Mouse (Mus musculus) MEL (cell line): ENCODE results near the gene Gpr108. TPM values are rescaled to one million over a fixed set of nuclear protein-coding genes. Genes with fewer than 3 reads are reported as not detected.

Experiments
- DNase-seq: peaks from one replicate; pipeline ENCODE4 v3.0.0; 2011; ENCODE audit warnings: low read depth, low spot score
- H3K27ac ChIP-seq: 2 replicates; pipeline ENCODE4 v1.5.1; 2012; ENCODE audit warnings: low read depth, mild to moderate bottlenecking, control low read depth, low read length, moderate library complexity; ENCODE audit not compliant: control insufficient read depth
- H3K27me3 ChIP-seq, 2 experiments: fragments of 150-350 bp in 1 of 2; sonication (generic) in 1 of 2; 2 replicates each; pipeline ENCODE4 v1.6.1; 2012; ENCODE audit warnings: low read length in 2 of 2, mild to moderate bottlenecking in 2 of 2, improper control_type of control experiment in 1 of 2, moderate library complexity in 1 of 2; ENCODE audit not compliant: insufficient read depth in 2 of 2, control insufficient read depth in 1 of 2
- H3K36me3 ChIP-seq, 2 experiments: 2 replicates each; pipeline ENCODE4 v1.6.1; 2012 to 2014; ENCODE audit warnings: low read length in 2 of 2, improper control_type of control experiment in 1 of 2, inconsistent platforms in 1 of 2, mild to moderate bottlenecking in 1 of 2; ENCODE audit not compliant: insufficient read depth in 2 of 2, control insufficient read depth in 1 of 2
- H3K4me1 ChIP-seq, 2 experiments: fragments of 150-350 bp in 1 of 2; sonication (generic) in 1 of 2; 2 replicates each; pipeline ENCODE4 v1.6.1; 2012; ENCODE audit warnings: low read length in 2 of 2, improper control_type of control experiment in 1 of 2, mild to moderate bottlenecking in 1 of 2; ENCODE audit not compliant: insufficient read depth in 2 of 2, control insufficient read depth in 1 of 2
- H3K4me3 ChIP-seq, 2 experiments: fragments of 150-350 bp in 1 of 2; sonication (generic) in 1 of 2; 2 replicates each; pipeline ENCODE4 v1.5.1; 2012; ENCODE audit warnings: low read depth in 2 of 2, low read length in 2 of 2, mild to moderate bottlenecking in 2 of 2, moderate library complexity in 2 of 2, control low read depth in 1 of 2, improper control_type of control experiment in 1 of 2; ENCODE audit not compliant: control insufficient read depth in 1 of 2, insufficient read depth in 1 of 2
- H3K79me2 ChIP-seq: 2 replicates; pipeline ENCODE4 v1.6.1; 2012; ENCODE audit warnings: mild to moderate bottlenecking, low read length, moderate library complexity; ENCODE audit not compliant: control insufficient read depth, poor library complexity, insufficient read depth
- H3K9ac ChIP-seq: 2 replicates; pipeline ENCODE4 v1.6.1; 2012; ENCODE audit warnings: low read depth, mild to moderate bottlenecking, control low read depth, low read length, moderate library complexity; ENCODE audit not compliant: control insufficient read depth, poor library complexity, severe bottlenecking
- H3K9me3 ChIP-seq: fragments of 150-350 bp; sonication (generic); replicated peaks from 2 replicates; pipeline ENCODE4 v1.6.1; 2012; ENCODE audit warnings: mild to moderate bottlenecking, low read length, improper control_type of control experiment, moderate library complexity; ENCODE audit not compliant: insufficient read depth
- CHD1 ChIP-seq: IDR thresholded peaks from 2 replicates; pipeline ENCODE4 v1.6.1; 2012; ENCODE audit warnings: low read depth, mild to moderate bottlenecking, inconsistent platforms, low read length, improper control_type of control experiment
- CTCF ChIP-seq, 3 experiments: IDR thresholded peaks in 2 of 3; conservative IDR thresholded peaks in 1 of 3; 2 replicates each; pipeline ENCODE4 v1.5.1; 2011 to 2012; ENCODE audit warnings: low read length in 3 of 3, low read depth in 2 of 3, mild to moderate bottlenecking in 2 of 3, improper control_type of control experiment in 1 of 3, inconsistent platforms in 1 of 3, mixed read lengths in 1 of 3, moderate library complexity in 1 of 3; ENCODE audit not compliant: control insufficient read depth in 1 of 3, insufficient read depth in 1 of 3, poor library complexity in 1 of 3, severe bottlenecking in 1 of 3
- ELF1 ChIP-seq: IDR thresholded peaks from 2 replicates; pipeline ENCODE4 v1.6.1; 2014; ENCODE audit warnings: low read depth, mild to moderate bottlenecking, inconsistent platforms, low read length, improper control_type of control experiment, moderate library complexity
- ETS1 ChIP-seq: IDR thresholded peaks from 2 replicates; pipeline ENCODE4 v1.6.1; 2012; ENCODE audit warnings: low read depth, mild to moderate bottlenecking, inconsistent platforms, low read length, improper control_type of control experiment, moderate library complexity
- GABPA ChIP-seq: IDR thresholded peaks from 2 replicates; pipeline ENCODE4 v1.6.1; 2012; ENCODE audit warnings: low read depth, mild to moderate bottlenecking, inconsistent platforms, low read length, improper control_type of control experiment, moderate library complexity
- GATA1 ChIP-seq: IDR thresholded peaks from 2 replicates; pipeline ENCODE4 v1.6.1; 2011; ENCODE audit warnings: low read depth, low read length, improper control_type of control experiment
- HCFC1 ChIP-seq: IDR thresholded peaks from 2 replicates; pipeline ENCODE4 v1.6.1; 2012; ENCODE audit warnings: low read depth, mild to moderate bottlenecking, inconsistent platforms, low read length, improper control_type of control experiment, moderate library complexity
- JUND ChIP-seq: IDR thresholded peaks from 2 replicates; pipeline ENCODE4 v1.6.1; 2011; ENCODE audit warnings: low read depth, mild to moderate bottlenecking, improper control_type of control experiment, low read length
- KAT2A ChIP-seq: conservative IDR thresholded peaks from 2 replicates; pipeline ENCODE4 v1.6.1; 2012; ENCODE audit warnings: low read depth, low read length, improper control_type of control experiment, inconsistent platforms
- MAFK ChIP-seq: IDR thresholded peaks from 2 replicates; pipeline ENCODE4 v1.6.1; 2011; ENCODE audit warnings: low read depth, mild to moderate bottlenecking, low read length, improper control_type of control experiment, borderline replicate concordance
- MAZ ChIP-seq: IDR thresholded peaks from 2 replicates; pipeline ENCODE4 v1.6.1; 2012; ENCODE audit warnings: low read depth, mild to moderate bottlenecking, inconsistent platforms, low read length, improper control_type of control experiment
- MEF2A ChIP-seq: IDR thresholded peaks from 2 replicates; pipeline ENCODE4 v1.6.1; 2014; ENCODE audit warnings: low read depth, mild to moderate bottlenecking, inconsistent platforms, low read length, improper control_type of control experiment; ENCODE audit not compliant: poor library complexity, insufficient replicate concordance, severe bottlenecking; ENCODE audit errors: extremely low read depth
- MXI1 ChIP-seq: IDR thresholded peaks from 2 replicates; pipeline ENCODE4 v1.6.1; 2011; ENCODE audit warnings: mild to moderate bottlenecking, low read depth, low read length, improper control_type of control experiment
- MYB ChIP-seq: IDR thresholded peaks from 2 replicates; pipeline ENCODE4 v1.6.1; 2011; ENCODE audit warnings: mild to moderate bottlenecking, low read depth, low read length, improper control_type of control experiment
- MYC ChIP-seq: IDR thresholded peaks from 2 replicates; pipeline ENCODE4 v1.6.1; 2011; ENCODE audit warnings: low read depth, mild to moderate bottlenecking, low read length, improper control_type of control experiment, moderate library complexity
- NRF1 ChIP-seq: IDR thresholded peaks from 2 replicates; pipeline ENCODE4 v1.6.1; 2014; ENCODE audit warnings: low read depth, mild to moderate bottlenecking, inconsistent platforms, low read length, improper control_type of control experiment, moderate library complexity; ENCODE audit not compliant: poor library complexity, insufficient read depth, severe bottlenecking
- POLR2A ChIP-seq, 2 experiments: IDR thresholded peaks; 2 replicates each; pipeline ENCODE4 v1.6.1; 2011 to 2012; ENCODE audit warnings: low read length in 2 of 2, mild to moderate bottlenecking in 2 of 2, control low read depth in 1 of 2, improper control_type of control experiment in 1 of 2, low read depth in 1 of 2, moderate library complexity in 1 of 2; ENCODE audit not compliant: control insufficient read depth in 1 of 2, insufficient read depth in 1 of 2, poor library complexity in 1 of 2
- POLR2AphosphoS2 ChIP-seq: IDR thresholded peaks from 2 replicates; pipeline ENCODE4 v1.6.1; 2011; ENCODE audit warnings: low read length, improper control_type of control experiment
- RAD21 ChIP-seq: IDR thresholded peaks from 2 replicates; pipeline ENCODE4 v1.6.1; 2011; ENCODE audit warnings: mild to moderate bottlenecking, low read depth, low read length, improper control_type of control experiment
- RCOR1 ChIP-seq: IDR thresholded peaks from 2 replicates; pipeline ENCODE4 v1.6.1; 2012; ENCODE audit warnings: low read depth, mild to moderate bottlenecking, inconsistent platforms, low read length, improper control_type of control experiment
- SMC3 ChIP-seq: IDR thresholded peaks from 2 replicates; pipeline ENCODE4 v1.6.1; 2011; ENCODE audit warnings: low read depth, low read length, improper control_type of control experiment
- TAL1 ChIP-seq: IDR thresholded peaks from 2 replicates; pipeline ENCODE4 v1.6.1; 2012; ENCODE audit warnings: mild to moderate bottlenecking, inconsistent platforms, low read length, moderate library complexity, mixed read lengths
- USF2 ChIP-seq, 2 experiments: IDR thresholded peaks; 2 replicates each; pipeline ENCODE4 v1.6.1; 2011 to 2012; ENCODE audit warnings: improper control_type of control experiment in 2 of 2, low read length in 2 of 2, borderline replicate concordance in 1 of 2, inconsistent platforms in 1 of 2, low read depth in 1 of 2, mild to moderate bottlenecking in 1 of 2; ENCODE audit not compliant: insufficient read depth in 1 of 2
- ZC3H11A ChIP-seq: IDR thresholded peaks from 2 replicates; pipeline ENCODE4 v1.6.1; 2012; ENCODE audit warnings: low read depth, mild to moderate bottlenecking, inconsistent platforms, low read length, improper control_type of control experiment
- ZKSCAN1 ChIP-seq: IDR thresholded peaks from 2 replicates; pipeline ENCODE4 v1.6.1; 2012; ENCODE audit warnings: low read depth, mild to moderate bottlenecking, inconsistent platforms, low read length, improper control_type of control experiment, moderate library complexity
- ZNF384 ChIP-seq: IDR thresholded peaks from 2 replicates; pipeline ENCODE4 v1.6.1; 2012; ENCODE audit warnings: low read depth, mild to moderate bottlenecking, inconsistent platforms, low read length, improper control_type of control experiment
- polyA plus RNA-seq, 2 experiments: library from polyadenylated mRNA; stranded (reverse) in 1 of 2; unstranded in 1 of 2; fragments of >175 nt in 1 of 2; fragments of >200 nt in 1 of 2; gene quantifications; 2 replicates each; pipeline versions ENCODE4 v1.2.1 to v1.2.4; 2012; ENCODE audit warnings: low replicate concordance in 2 of 2, low read depth in 1 of 2; ENCODE audit not compliant: insufficient read length in 2 of 2, insufficient read depth in 1 of 2, missing spikeins in 1 of 2
- total RNA-seq: library from RNA; depleted of rRNA; stranded (reverse); fragments of 300-350 nt; gene quantifications from 2 replicates; pipeline ENCODE4 v1.2.3, GENCODE M21; 2012

Gene Gpr108
- total and polyA plus RNA-seq, 3 experiments: 21.8 to 35.9 TPM; not detected in 1

- Histone ChIP-seq H3K27ac (no peak overlapping the region), H3K27me3 (no peaks in the 10 kb centered on the region), H3K9ac (peak overlapping the region; percentile 60)
Measured at GRCm38 (mm10) chr17:57274686-57275085, 26.4 kb upstream of the Gpr108 start.

DNA sequence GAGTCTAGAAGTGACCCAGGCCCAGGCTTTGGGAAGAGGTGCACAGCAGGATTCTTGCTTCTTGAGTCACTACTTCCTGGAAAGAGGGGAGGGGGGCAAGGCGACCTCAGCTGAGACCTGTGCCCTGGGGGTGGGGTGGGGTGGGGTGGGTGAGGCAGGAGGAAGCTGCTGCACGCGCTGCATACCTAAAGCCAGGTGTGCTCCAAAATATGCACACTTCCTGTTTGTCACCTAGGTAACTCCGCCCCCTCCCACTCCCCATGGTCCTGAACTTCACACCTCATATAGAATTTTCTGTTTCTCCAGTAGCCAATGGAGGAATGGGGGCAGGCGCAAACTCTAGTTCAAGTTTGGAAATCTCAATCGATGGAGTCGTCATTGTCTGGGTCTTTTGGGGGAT, 25.6 kb upstream of the Gpr108 start:
- H3K4me1 ChIP-seq: peaks cover 1 to 21% of the 10 kb centered on the region in 2 experiments; a peak in 2 of 4 replicates
- H3K27me3 ChIP-seq: no peaks in the 10 kb centered on the region

More at GRCm38 (mm10) chr17:57274686-57275085, 26.4 kb upstream of the Gpr108 start:
- no peaks in the 10 kb centered on the region for H3K9me3 ChIP-seq
- peak overlapping the region; percentile 68 to 81 for H3K4me3 ChIP-seq
- TF ChIP-seq ELF1: no peak
- TF ChIP-seq MAZ: 0 out of 2 replicates have a peak, but pooled peaks have one; percentile 1
- no peak for TF ChIP-seq MEF2A
- TF ChIP-seq CTCF (IDR thresholded peaks at IDR 0.05 in 2 of 3, conservative IDR thresholded peaks at IDR 0.05 in 1 of 3; ENCODE audit: control insufficient read depth in 1 of 3, insufficient read depth in 1 of 3, low read depth in 2 of 3, low read length in 3 of 3, poor library complexity in 1 of 3, severe bottlenecking in 1 of 3): no peak
- no peak for TF ChIP-seq RCOR1
- no peak for TF ChIP-seq MYC
- no peak for TF ChIP-seq SMC3
- 0 out of 2 replicates have a peak, but pooled peaks have one; percentile 20 for TF ChIP-seq MXI1
- TF ChIP-seq USF2 (IDR thresholded peaks at IDR 0.05; ENCODE audit: borderline replicate concordance in 1 of 2, insufficient read depth in 1 of 2, low read depth in 1 of 2, low read length in 2 of 2): no peak
- no peak for TF ChIP-seq HCFC1
- no peak for TF ChIP-seq MYB
- TF ChIP-seq ETS1: 0 out of 2 replicates have a peak, but pooled peaks have one; percentile 1
- TF ChIP-seq NRF1: no peak
- peaks cover 1 to 21% of the 10 kb centered on the region in 2 experiments; a peak in 2 of 4 replicates for H3K4me1 ChIP-seq
- H3K79me2 ChIP-seq: peaks cover 8% of the 10 kb centered on the region
- DNase-seq: peak; percentile 34
- peaks cover 0 to 6% of the 10 kb centered on the region in 2 experiments; a peak in 2 of 4 replicates for H3K36me3 ChIP-seq

More for the DNA sequence above, 25.6 kb upstream of the Gpr108 start:
- H3K4me3 ChIP-seq: no peak overlapping the region
- H3K9me3 ChIP-seq: no peaks in the 10 kb centered on the region
- DNase-seq: no peak
- TF ChIP-seq HCFC1 (no peak), GATA1 (no peak), TAL1 (no peak), POLR2AphosphoS2 (no peak), JUND (no peak), USF2 (IDR thresholded peaks at IDR 0.05; ENCODE audit: borderline replicate concordance in 1 of 2, insufficient read depth in 1 of 2, low read depth in 1 of 2, low read length in 2 of 2) (no peak), ZKSCAN1 (no peak), MAFK (no peak), GABPA (no peak), MYC (no peak), ELF1 (no peak), POLR2A (IDR thresholded peaks at IDR 0.05; ENCODE audit: control insufficient read depth in 1 of 2, insufficient read depth in 1 of 2, low read depth in 1 of 2, low read length in 2 of 2, poor library complexity in 1 of 2) (no peak), MYB (no peak), KAT2A (no peak), RAD21 (no peak), MEF2A (no peak), ZC3H11A (no peak), CHD1 (no peak), ZNF384 (no peak), MXI1 (no peak)
- no peaks in the 10 kb centered on the region; the same call in 1 of the 2 replicates for H3K79me2 ChIP-seq
- no peak overlapping the region for H3K9ac ChIP-seq
- H3K36me3 ChIP-seq: peaks cover 0 to 6% of the 10 kb centered on the region in 2 experiments; a peak in 2 of 4 replicates
- no peak overlapping the region for H3K27ac ChIP-seq
